Mouse (Mus musculus) liver, embryonic 12.5 days (tissue): ENCODE data around the gene Ehmt1. TPM values are rescaled to one million over a fixed set of nuclear protein-coding genes. Genes with fewer than 3 reads are reported as not detected.

ENCODE experiments used
- microRNA-seq: library from miRNA; unstranded; fragments of <30 nt; microRNA quantifications from one replicate; pipeline ENCODE4, GENCODE M21; 2017
- polyA plus RNA-seq: library from polyadenylated mRNA; unstranded; fragments of >200 nt; fragmentation: Nextera tagmentation; extraction: Ambion mirVana; gene quantifications from 2 replicates; pipeline ENCODE4 v1.2.1, GENCODE M21; 2016

The Ehmt1 gene
- polyA plus RNA-seq, 1 experiment from 2014 or later = 31.7 TPM

Small RNA genes lying within 50 kb of the gene (microRNA-seq; reads per million reads assigned to microRNA genes)
- not detected for gene Gm22875

Other genes starting within 250 kb of the Ehmt1 start
- 0.02 and 0.05 TPM in 2 replicates for gene Cacna1b, start 156.5 kb downstream of the Ehmt1 start, polyA plus RNA-seq
- gene Arrdc1, start 15.6 kb upstream of the Ehmt1 start, polyA plus RNA-seq = 20.2 and 21.8 TPM in 2 replicates
- 19.8 and 24.0 TPM in 2 replicates for gene Zmynd19, start 30.2 kb upstream of the Ehmt1 start, polyA plus RNA-seq
- gene Dph7, start 42.8 kb upstream of the Ehmt1 start, polyA plus RNA-seq = 14.5 and 16.6 TPM in 2 replicates
- 109 and 113 TPM in 2 replicates for gene Mrpl41, start 55.5 kb upstream of the Ehmt1 start, polyA plus RNA-seq
- gene Pnpla7, start 56.4 kb upstream of the Ehmt1 start, polyA plus RNA-seq = 16.5 and 17.0 TPM in 2 replicates
- 16.1 and 17.0 TPM in 2 replicates for gene Nsmf, start 134.7 kb upstream of the Ehmt1 start, polyA plus RNA-seq
- gene Entpd8, start 160.7 kb upstream of the Ehmt1 start, polyA plus RNA-seq = 1.2 and 1.4 TPM in 2 replicates
- gene Noxa1, start 175.5 kb upstream of the Ehmt1 start, polyA plus RNA-seq = 0.64 and 0.71 TPM in 2 replicates